Mouse (Mus musculus): Measurements from ENCODE around the gene Ubash3b. TPM values are rescaled to one million over a fixed set of nuclear protein-coding genes. Genes with fewer than 3 reads are reported as not detected.

Gene Ubash3b
- polyA plus RNA-seq (2015; fragmentation: Illumina TruSeq; extraction: RNeasy Lipid Tissue Mini Kit (QIAGEN cat#74804); ENCODE audit: low read depth, low replicate concordance) = 18.9 TPM

DNA sequence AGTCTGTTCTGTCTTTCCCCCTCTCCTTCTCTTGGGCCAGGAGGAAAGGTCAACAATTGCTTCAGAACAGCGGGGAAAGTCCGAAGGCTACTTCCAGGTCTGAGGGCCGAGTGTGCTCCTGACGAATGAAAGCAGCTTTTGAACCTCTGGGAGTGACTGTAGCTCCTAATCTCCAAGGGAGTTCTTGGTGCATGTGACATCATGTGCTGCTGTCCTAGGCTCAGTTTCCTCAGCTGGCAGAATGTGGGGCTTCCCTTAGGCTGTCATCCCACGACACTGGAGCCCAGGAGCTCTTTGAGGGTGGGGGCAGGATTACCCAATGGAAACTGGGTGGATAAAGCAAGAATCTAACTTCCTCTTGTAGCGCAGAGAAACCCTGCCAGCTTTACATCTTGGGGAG is at the start of gene Ubash3b:
Ubash3b (minus strand) TSS at position 285 of the 400 bp plus-strand sequence.

DNA sequence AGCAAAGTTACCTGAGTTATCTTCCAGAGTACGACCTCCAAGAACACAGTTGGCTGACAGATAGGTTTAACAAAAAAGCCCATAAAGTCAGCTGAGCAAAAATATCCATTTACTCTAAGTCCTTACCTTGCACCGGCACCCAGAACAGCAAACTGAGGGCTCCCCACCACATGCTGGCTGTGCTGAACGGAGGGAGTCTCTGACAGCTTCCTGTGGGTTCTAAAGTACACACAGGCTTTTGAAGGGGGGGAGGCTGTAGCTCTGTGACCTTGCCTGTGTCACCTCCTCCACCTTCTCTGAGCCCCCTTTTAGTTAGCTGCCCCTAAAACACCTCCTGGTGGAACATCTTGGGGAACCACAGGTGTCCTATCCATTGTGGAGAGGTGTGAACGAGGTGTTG is 157.1 kb downstream of the Ubash3b start, which contains the start of gene Crtam:
Crtam (minus strand) TSS at position 214 of the 400 bp plus-strand sequence.

DNA sequence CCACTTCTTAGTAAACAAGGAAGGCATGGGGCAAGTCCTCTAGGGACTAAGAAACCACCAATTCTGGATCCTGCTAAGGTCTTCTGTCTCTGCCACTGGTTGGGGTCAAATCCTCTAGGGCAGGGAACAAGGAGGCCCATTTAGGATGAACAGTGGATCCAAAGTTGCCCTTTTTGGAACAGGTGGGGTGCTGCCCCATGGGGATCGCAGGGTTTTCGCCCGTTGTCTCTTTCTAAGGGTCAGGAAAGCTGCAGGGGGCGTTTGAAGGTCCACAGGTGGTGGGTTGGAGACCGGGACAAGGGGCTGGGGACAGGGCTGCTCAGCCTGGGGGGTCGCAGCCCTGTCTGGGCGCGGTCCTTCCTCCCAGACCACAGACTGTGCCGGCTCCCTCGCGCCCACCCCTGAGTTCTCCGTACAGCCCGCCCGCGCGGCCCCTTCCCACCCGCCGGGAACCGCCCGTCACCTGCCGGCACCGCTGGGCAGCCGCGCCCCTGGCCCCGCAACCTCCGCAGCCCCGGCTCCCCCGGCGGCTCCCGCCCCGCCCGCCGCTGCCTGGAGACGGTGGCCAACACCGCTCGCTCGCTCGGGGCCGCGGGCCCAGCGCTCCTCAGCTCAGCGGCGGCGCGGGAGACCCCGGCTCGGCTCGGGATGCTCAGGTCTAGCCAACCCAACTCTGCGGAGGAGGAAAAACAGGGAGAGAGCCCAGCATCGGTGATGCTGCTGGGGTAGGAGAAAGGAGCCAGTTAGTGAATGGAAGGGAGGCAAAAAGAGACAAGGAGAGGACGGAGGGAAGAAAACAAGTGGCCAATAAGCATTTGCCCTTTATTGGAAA is 197.7 kb downstream of the Ubash3b start, which contains the start of gene Jhy:
Jhy (minus strand) TSS at position 533 of the 832 bp plus-strand sequence.

Other genes starting within 250 kb of the Ubash3b start
- gene Jhy, start 197.6 kb downstream of the Ubash3b start, polyA plus RNA-seq (2015; fragmentation: Illumina TruSeq; extraction: RNeasy Lipid Tissue Mini Kit (QIAGEN cat#74804); ENCODE audit: low read depth, low replicate concordance) = 0.40 TPM
- gene Crtam, start 157.1 kb downstream of the Ubash3b start, polyA plus RNA-seq (2015; fragmentation: Illumina TruSeq; extraction: RNeasy Lipid Tissue Mini Kit (QIAGEN cat#74804); ENCODE audit: low read depth, low replicate concordance) = not detected